Mouse (Mus musculus) hindbrain, embryonic 13.5 days (tissue): ENCODE measurements around the gene Duoxa2. TPM values are rescaled to one million over a fixed set of nuclear protein-coding genes. Genes with fewer than 3 reads are reported as not detected.

Experiments used
- ATAC-seq: fragments of 200-750 bp; cut with Nextera tagmentation; 2 replicates; pipeline ENCODE4 v1.8.0; 2017; ENCODE audit warnings: moderate TSS enrichment; ENCODE audit not compliant: low FRiP score
- H3K27ac ChIP-seq: fragments of 300-500 bp; sonication (generic); 2 replicates; pipeline ENCODE4 v1.5.1; 2015; ENCODE audit warnings: inconsistent platforms, mild to moderate bottlenecking, moderate library complexity
- H3K27me3 ChIP-seq: fragments of 300-500 bp; sonication (generic); 2 replicates; pipeline ENCODE4 v1.6.1; 2015; ENCODE audit warnings: mild to moderate bottlenecking, inconsistent platforms
- H3K36me3 ChIP-seq: fragments of 300-500 bp; sonication (generic); 2 replicates; pipeline ENCODE4 v1.6.1; 2015; ENCODE audit warnings: mild to moderate bottlenecking, inconsistent platforms
- H3K4me1 ChIP-seq: fragments of 300-500 bp; sonication (generic); replicated peaks from 2 replicates; pipeline ENCODE4 v1.6.1; 2015; ENCODE audit warnings: inconsistent platforms
- H3K4me2 ChIP-seq: fragments of 300-500 bp; sonication (generic); 2 replicates; pipeline ENCODE4 v1.6.1; 2015; ENCODE audit warnings: inconsistent platforms, mild to moderate bottlenecking, moderate library complexity
- H3K4me3 ChIP-seq: fragments of 300-500 bp; sonication (generic); 2 replicates; pipeline ENCODE4 v1.5.1; 2015; ENCODE audit warnings: mild to moderate bottlenecking, inconsistent platforms
- H3K9ac ChIP-seq: fragments of 300-500 bp; sonication (generic); 2 replicates; pipeline ENCODE4 v1.6.1; 2015; ENCODE audit warnings: mild to moderate bottlenecking, inconsistent platforms
- H3K9me3 ChIP-seq: fragments of 300-500 bp; sonication (generic); 2 replicates; pipeline ENCODE4 v1.6.1; 2016; ENCODE audit warnings: inconsistent platforms
- WGBS: fragments of 180-500 bp; shearing (Covaris S2); methylation state at CpG from one replicate; pipeline ENCODE4 v1.1.7; 2015; 5-methylcytosine and 5-hydroxymethylcytosine counted together
- polyA plus RNA-seq: library from polyadenylated mRNA; unstranded; fragments of >200 nt; fragmentation: Nextera tagmentation; extraction: Ambion mirVana; gene quantifications from 2 replicates; pipeline ENCODE4 v1.2.1, GENCODE M21; 2015

The Duoxa2 gene
- polyA plus RNA-seq, 1 experiment from 2014 or later, result not detected

GRCm38 (mm10) chr2:122347257-122347656, 48.6 kb downstream of the Duoxa2 start:
- H3K4me3 ChIP-seq, result no peak overlapping the region
- no peaks in the 10 kb centered on the region for H3K9me3 ChIP-seq
- H3K4me1 ChIP-seq, result peaks cover 45% of the 10 kb centered on the region
- no peaks in the 10 kb centered on the region for H3K27me3 ChIP-seq
- no peak overlapping the region for H3K27ac ChIP-seq
- H3K4me2 ChIP-seq, result no peak overlapping the region
- 95% methylated on average over 3 of the region's 3 CpGs for WGBS
- H3K9ac ChIP-seq, result no peak overlapping the region
- H3K36me3 ChIP-seq, result 0 out of 2 replicates have a peak, but pooled peaks cover 2% of the 10 kb centered on the region
- no peak for ATAC-seq

GRCm38 (mm10) chr2:122348531-122349131, 49.9 kb downstream of the Duoxa2 start:
- 0% methylated on average over 56 of the region's 63 CpGs for WGBS
- Histone ChIP-seq H3K27ac (peak overlapping the region; percentile 100), H3K36me3 (peaks cover 9% of the 10 kb centered on the region; the same call in 1 of the 2 replicates), H3K4me3 (peak overlapping the region; percentile 47), H3K4me2 (peak overlapping the region; percentile 59), H3K4me1 (peaks cover 59% of the 10 kb centered on the region), H3K9ac (peak overlapping the region; percentile 88), H3K27me3 (no peaks in the 10 kb centered on the region), H3K9me3 (no peaks in the 10 kb centered on the region)
- ATAC-seq, result peak; percentile 66

- Histone ChIP-seq H3K4me2 (peak overlapping the region; percentile 59), H3K4me3 (peak overlapping the region; percentile 47), H3K27ac (peak overlapping the region; percentile 100), H3K9ac (peak overlapping the region; percentile 88), H3K27me3 (no peaks in the 10 kb centered on the region), H3K9me3 (no peaks in the 10 kb centered on the region), H3K36me3 (peaks cover 14% of the 10 kb centered on the region; the same call in 1 of the 2 replicates), H3K4me1 (peaks cover 66% of the 10 kb centered on the region)
- WGBS, result 6% methylated on average over 14 of the region's 14 CpGs
- ATAC-seq, result peak; percentile 30
These were observed 50.6 kb downstream of the Duoxa2 start for GRCm38 (mm10) chr2:122349136-122349785.

- Histone ChIP-seq H3K36me3 (peaks cover 26% of the 10 kb centered on the region), H3K4me1 (peaks cover 85% of the 10 kb centered on the region), H3K9me3 (no peaks in the 10 kb centered on the region), H3K27me3 (no peaks in the 10 kb centered on the region), H3K4me2 (0 out of 2 replicates have a peak overlapping the region, but pooled peaks have one; percentile 10), H3K4me3 (no peak overlapping the region), H3K9ac (no peak overlapping the region), H3K27ac (peak overlapping the region; percentile 100)
- 55% methylated on average over 5 of the region's 5 CpGs for WGBS
- ATAC-seq, result peak; percentile 8; the same call in 1 of the 2 replicates
These were observed 52.6 kb downstream of the Duoxa2 start for GRCm38 (mm10) chr2:122351156-122351930.

- WGBS, result 20% methylated on average over 4 of the region's 4 CpGs
- 0 out of 2 replicates have a peak overlapping the region, but pooled peaks have one; percentile 10 for H3K4me2 ChIP-seq
- peak; percentile 45 for ATAC-seq
- H3K4me3 ChIP-seq, result no peak overlapping the region
- H3K9ac ChIP-seq, result no peak overlapping the region
- H3K4me1 ChIP-seq, result peaks cover 87% of the 10 kb centered on the region
- H3K27ac ChIP-seq, result peak overlapping the region; percentile 100
- H3K9me3 ChIP-seq, result no peaks in the 10 kb centered on the region
- H3K36me3 ChIP-seq, result peaks cover 32% of the 10 kb centered on the region
- H3K27me3 ChIP-seq, result no peaks in the 10 kb centered on the region
These were observed 53.2 kb downstream of the Duoxa2 start for GRCm38 (mm10) chr2:122351931-122352329.

Other genes starting within 250 kb of the Duoxa2 start
- gene Spg11, start 180.5 kb upstream of the Duoxa2 start, polyA plus RNA-seq, result 8.3 and 8.9 TPM in 2 replicates
- 112 and 119 TPM in 2 replicates for gene B2m, start 151.2 kb upstream of the Duoxa2 start, polyA plus RNA-seq
- not detected in 2 replicates for gene Trim69, start 138.2 kb upstream of the Duoxa2 start, polyA plus RNA-seq
- not detected in 2 replicates for gene Patl2, start 112.7 kb upstream of the Duoxa2 start, polyA plus RNA-seq
- gene Terb2, start 112.6 kb upstream of the Duoxa2 start, polyA plus RNA-seq, result not detected in 2 replicates
- gene Sord, start 64.2 kb upstream of the Duoxa2 start, polyA plus RNA-seq, result 18.7 and 19.4 TPM in 2 replicates
- gene Duox2, start 451 bp upstream of the Duoxa2 start, polyA plus RNA-seq, result not detected in 2 replicates
- 0.13 TPM in 1 of 2 replicates, not detected in the other for gene Duoxa1, start 14.8 kb downstream of the Duoxa2 start, polyA plus RNA-seq
- gene Duox1, start 16.8 kb downstream of the Duoxa2 start, polyA plus RNA-seq, result 0.13 and 0.16 TPM in 2 replicates
- gene Shf, start 70.3 kb downstream of the Duoxa2 start, polyA plus RNA-seq, result 12.9 and 13.5 TPM in 2 replicates
- 0.05 and 0.14 TPM in 2 replicates for gene Slc28a2, start 127.6 kb downstream of the Duoxa2 start, polyA plus RNA-seq
- not detected in 2 replicates for gene Gm14085, start 186.0 kb downstream of the Duoxa2 start, polyA plus RNA-seq